Comparison of ENCODE assay signal across 9 mouse cellular contexts in the genomic region with DNA sequence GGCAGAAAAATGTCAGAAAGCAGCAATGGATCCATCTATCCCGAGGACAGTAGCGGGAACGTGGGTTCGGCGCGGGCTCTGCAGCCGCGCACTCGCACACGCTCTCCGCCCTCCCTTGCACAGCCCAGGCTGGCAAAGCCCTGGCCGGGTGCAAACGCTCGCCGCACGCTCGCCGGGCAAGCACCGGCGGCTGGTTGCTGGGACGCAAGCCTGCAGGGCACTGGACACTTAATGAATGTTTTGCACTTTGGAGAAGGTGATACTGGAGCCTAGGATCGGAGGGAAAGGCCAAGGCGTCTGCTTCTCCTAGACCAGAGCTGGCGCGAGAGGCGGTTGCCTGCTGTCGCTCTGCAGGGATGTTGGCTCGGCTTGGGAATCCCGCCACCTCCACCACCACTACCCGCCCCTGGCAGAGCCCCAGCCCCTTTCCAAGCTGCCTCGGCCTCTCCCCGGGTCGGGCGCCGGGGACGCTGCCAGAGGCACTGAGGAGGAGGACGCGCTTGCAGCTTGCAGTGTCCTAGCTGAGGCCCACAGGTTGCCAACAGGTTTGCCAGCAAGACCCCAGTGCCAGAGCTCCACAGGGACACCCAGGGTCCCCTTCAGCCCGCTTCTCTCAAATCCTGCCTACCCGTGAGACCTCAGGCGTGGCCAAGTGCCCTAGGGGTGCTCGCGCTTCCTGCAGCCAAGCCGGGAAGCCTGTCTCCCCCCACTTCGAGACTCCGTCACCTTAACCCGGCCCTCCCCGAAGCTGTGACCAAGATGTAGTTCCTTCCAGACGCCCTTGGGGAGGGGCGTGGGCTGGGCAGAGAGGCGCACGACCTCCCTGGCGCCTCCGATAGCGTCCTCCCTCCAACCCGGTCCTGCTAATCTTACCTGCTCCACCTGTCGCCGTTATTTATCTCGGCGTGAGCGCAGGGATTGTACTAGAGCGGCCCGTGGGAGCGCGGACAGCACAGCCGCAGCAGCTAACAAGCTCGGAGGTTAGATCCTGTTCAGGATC.
DNase-seq lines count a peak whose midpoint lies in the region; ATAC-seq and TF ChIP-seq lines count a peak whose summit lies in the region.
"Had no signal": no experiment of that assay in that cellular context is flagged by ENCODE, and none has a peak within 500 bp of the region (broad histone marks: within the 10 kb centered on the region; RNA-seq: fewer than 3 reads in every experiment).

No protein-coding gene starts in this region.

- no peak overlapping the region for H3K27ac ChIP-seq in embryonic facial prominence, embryonic 14.5 days (replicated peaks; ENCODE audit: low read depth, low read length)
- no peak overlapping the region for H3K27ac ChIP-seq in heart, embryonic 14.5 days (replicated peaks in 1 of 2; ENCODE audit: control insufficient read depth in 1 of 2, insufficient read depth in 1 of 2, low read depth in 2 of 2, low read length in 2 of 2)
- H3K27ac ChIP-seq in layer of hippocampus, adult 2 months = peak overlapping the region; percentile 92

- 2% methylated on average over 57 of the region's 67 CpGs for WGBS in embryonic facial prominence, embryonic 14.5 days
- WGBS in heart, embryonic 14.5 days = 1% methylated on average over 67 of the region's 67 CpGs

- no peak for TF ChIP-seq CTCF in layer of hippocampus, adult 2 months (conservative IDR thresholded peaks at IDR 0.05)

- H3K9ac ChIP-seq in embryonic facial prominence, embryonic 14.5 days (ENCODE audit: low read depth, low read length) = peak overlapping the region; percentile 70
- peak overlapping the region; percentile 81 for H3K9ac ChIP-seq in heart, embryonic 14.5 days (ENCODE audit: low read length)

- peak; percentile 32 for DNase-seq in kidney, adult 18-20 months
- DNase-seq in kidney, adult 9 months = no peak
- DNase-seq in adrenal gland, postnatal 25 days = peak; percentile 48
- DNase-seq in embryonic facial prominence, embryonic 14.5 days (ENCODE audit: low spot score) = peak; percentile 51
- peak in 1 of 2 experiments; percentile 50 for DNase-seq in layer of hippocampus, adult 2 months (ENCODE audit: low spot score in 2 of 2)
- DNase-seq in lung, postnatal 4 days = peak; percentile 25 to 59
- peak; percentile 37 to 41 for DNase-seq in right cerebral cortex, postnatal 36 days (ENCODE audit: low spot score in 2 of 2)

- ATAC-seq in embryonic facial prominence, embryonic 14.5 days (ENCODE audit: low read depth) = peak; percentile 58; the same call in 1 of the 2 replicates
- ATAC-seq in heart, embryonic 14.5 days (ENCODE audit: insufficient number of reproducible peaks, insufficient read depth, low FRiP score, low read depth) = no peak

- no peaks in the 10 kb centered on the region for H3K9me3 ChIP-seq in embryonic facial prominence, embryonic 14.5 days (ENCODE audit: control insufficient read depth, low read length)
- no peaks in the 10 kb centered on the region for H3K9me3 ChIP-seq in heart, embryonic 14.5 days (ENCODE audit: control insufficient read depth, low read length)

- no peaks in the 10 kb centered on the region for H3K36me3 ChIP-seq in embryonic facial prominence, embryonic 14.5 days (ENCODE audit: control insufficient read depth, insufficient read depth, low read length)
- H3K36me3 ChIP-seq in heart, embryonic 14.5 days (ENCODE audit: control insufficient read depth, insufficient read depth, low read length) = no peaks in the 10 kb centered on the region
- H3K36me3 ChIP-seq: G1E had no signal

- H3K4me1 ChIP-seq in embryonic facial prominence, embryonic 14.5 days (ENCODE audit: control insufficient read depth, insufficient read depth, low read length) = peaks cover 18% of the 10 kb centered on the region
- H3K4me1 ChIP-seq in heart, embryonic 14.5 days (ENCODE audit: control insufficient read depth in 2 of 2, insufficient read depth in 2 of 2, low read length in 2 of 2) = peaks cover 13 to 17% of the 10 kb centered on the region in 2 experiments

- peak overlapping the region; percentile 81 for H3K4me2 ChIP-seq in embryonic facial prominence, embryonic 14.5 days (ENCODE audit: low read depth, low read length)
- peak overlapping the region; percentile 99 for H3K4me2 ChIP-seq in heart, embryonic 14.5 days (ENCODE audit: low read length)

- H3K27me3 ChIP-seq in embryonic facial prominence, embryonic 14.5 days (replicated peaks; ENCODE audit: control insufficient read depth, insufficient read depth, low read length) = peaks cover 45% of the 10 kb centered on the region
- peaks cover 43% of the 10 kb centered on the region for H3K27me3 ChIP-seq in heart, embryonic 14.5 days (ENCODE audit: control insufficient read depth, insufficient read depth, low read length)

- H3K4me3 ChIP-seq in embryonic facial prominence, embryonic 14.5 days (ENCODE audit: low read depth, low read length) = peak overlapping the region; percentile 65
- H3K4me3 ChIP-seq in heart, embryonic 14.5 days (ENCODE audit: control insufficient read depth in 1 of 2, insufficient read depth in 1 of 2, low read depth in 1 of 2, low read length in 2 of 2) = peak overlapping the region; percentile 63 to 70
- H3K4me3 ChIP-seq in layer of hippocampus, adult 2 months = peak overlapping the region; percentile 64
